ENCODE assay signal across 23 mouse cellular contexts in the genomic region with DNA sequence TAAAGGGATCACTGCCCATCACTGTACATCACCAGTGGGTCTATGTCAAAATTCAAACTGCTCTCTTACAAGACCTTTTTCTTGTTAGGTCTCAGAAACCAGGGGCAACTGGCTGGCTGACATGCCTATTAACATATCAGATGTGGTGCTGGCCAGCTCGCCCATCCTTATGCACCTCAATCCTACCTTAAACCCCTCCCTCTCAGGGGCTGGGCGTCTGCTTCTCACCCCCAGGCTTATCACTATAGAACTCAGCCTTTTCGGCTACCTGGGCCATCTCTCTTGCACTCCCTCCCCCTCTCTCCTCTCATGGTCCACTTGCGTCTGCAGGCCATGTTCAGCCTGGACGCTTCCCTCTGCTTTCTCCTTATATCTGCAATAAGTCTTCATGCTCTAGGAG.
"Had no signal": no experiment of that assay in that cellular context is flagged by ENCODE, and none has a peak within 500 bp of the region (broad histone marks: within the 10 kb centered on the region; RNA-seq: fewer than 3 reads in every experiment).

No protein-coding gene starts in this region.

- H3K4me2 ChIP-seq: heart, embryonic 11.5 days; heart, embryonic 13.5 days; heart, embryonic 15.5 days; hindbrain, embryonic 14.5 days; limb, embryonic 13.5 days; limb, embryonic 15.5 days; liver, embryonic 12.5 days had no signal

- H3K27me3 ChIP-seq: heart, embryonic 13.5 days; heart, embryonic 15.5 days; limb, embryonic 13.5 days; limb, embryonic 15.5 days; liver, embryonic 12.5 days had no signal

- H3K4me3 ChIP-seq: heart, adult 2 months; heart, embryonic 13.5 days; heart, embryonic 15.5 days; limb, embryonic 13.5 days; limb, embryonic 15.5 days; liver, embryonic 12.5 days had no signal

- H3K4me1 ChIP-seq: heart, embryonic 13.5 days; heart, embryonic 15.5 days; limb, embryonic 13.5 days; limb, embryonic 15.5 days had no signal

- H3K36me3 ChIP-seq: heart, embryonic 15.5 days had no signal

- H3K9ac ChIP-seq: forebrain, postnatal 0 days; heart, embryonic 13.5 days; heart, embryonic 15.5 days; hindbrain, embryonic 14.5 days; limb, embryonic 13.5 days; limb, embryonic 15.5 days; liver, embryonic 12.5 days had no signal

- H3K9me3 ChIP-seq: heart, embryonic 13.5 days; heart, embryonic 15.5 days; limb, embryonic 13.5 days; limb, embryonic 15.5 days; liver, embryonic 12.5 days had no signal

- H3K27ac ChIP-seq: heart, adult 2 months; heart, embryonic 13.5 days; heart, embryonic 15.5 days; hindbrain, embryonic 14.5 days; hindbrain, postnatal 0 days; limb, embryonic 13.5 days; limb, embryonic 15.5 days; liver, embryonic 12.5 days had no signal

- DNase-seq: forebrain, postnatal 0 days; gastrocnemius, postnatal 14 days; gastrocnemius, postnatal 36 days; heart, adult 2 months; heart, postnatal 14 days; heart, postnatal 36 days; kidney, adult 11 months; kidney, adult 2 months; kidney, adult 9 months; kidney, postnatal 14 days; kidney, postnatal 36 days; layer of hippocampus, adult 9-11 months; layer of hippocampus, postnatal 36 days; left cerebral cortex, postnatal 4 days had no signal

- ATAC-seq: forebrain, postnatal 0 days; hindbrain, postnatal 0 days; intestine, embryonic 16.5 days; liver, embryonic 12.5 days had no signal
